Mouse (Mus musculus) mammary gland, adult 2 months (tissue): Measurements from ENCODE around the gene Gm525. TPM values are rescaled to one million over a fixed set of nuclear protein-coding genes. Genes with fewer than 3 reads are reported as not detected.

Source experiments
- polyA plus RNA-seq: library from polyadenylated mRNA; depleted of rRNA; stranded (reverse); fragments of >200 nt; gene quantifications from 2 replicates; pipeline ENCODE4 v1.2.3, GENCODE M21; 2012; ENCODE audit warnings: low replicate concordance; rRNA removed

The Gm525 gene
- polyA plus RNA-seq: 1.6 and 2.9 TPM in 2 replicates

GRCm38 (mm10) chr11:89073541-89073940 is at the start of gene Gm525:
Gene Gm525 (plus strand): TSS chr11:89073841.

GRCm38 (mm10) chr11:89066750-89067149 is 6.9 kb upstream of the Gm525 start, which contains the start of gene Dgke:
Gene Dgke (minus strand): TSS chr11:89066850.

Other genes starting within 250 kb of the Gm525 start
- gene Akap1, start 209.3 kb upstream of the Gm525 start, polyA plus RNA-seq: 39.4 and 90.8 TPM in 2 replicates
- 21.7 and 39.8 TPM in 2 replicates for gene Scpep1, start 118.4 kb upstream of the Gm525 start, polyA plus RNA-seq
- gene Elobl, start 106.9 kb upstream of the Gm525 start, polyA plus RNA-seq: 0.19 and 1.3 TPM in 2 replicates
- gene Coil, start 103.6 kb upstream of the Gm525 start, polyA plus RNA-seq: 5.4 and 6.4 TPM in 2 replicates
- 29.0 and 72.4 TPM in 2 replicates for gene Trim25, start 74.5 kb upstream of the Gm525 start, polyA plus RNA-seq
- gene Dgke, start 7.0 kb upstream of the Gm525 start, polyA plus RNA-seq: 6.7 and 9.8 TPM in 2 replicates
- 0.73 and 1.1 TPM in 2 replicates for gene Nog, start 228.5 kb downstream of the Gm525 start, polyA plus RNA-seq